Mouse (Mus musculus) lung, postnatal 0 days (tissue): ENCODE results near the gene Ap2a1. TPM values are rescaled to one million over a fixed set of nuclear protein-coding genes. Genes with fewer than 3 reads are reported as not detected.

Experiments
- ATAC-seq: fragments of 200-750 bp; cut with Nextera tagmentation; 2 replicates; pipeline ENCODE4 v1.8.0; 2017; ENCODE audit warnings: moderate library complexity
- DNase-seq: peaks from one replicate; pipeline ENCODE4 v3.0.0-alpha.2; 2016; ENCODE audit warnings: low spot score
- H3K27ac ChIP-seq: fragments of 300-500 bp; sonication (generic); 2 replicates; pipeline ENCODE4 v1.5.1; 2014; ENCODE audit warnings: antibody characterized with exemption, mild to moderate bottlenecking, low read length, mixed read lengths
- H3K27me3 ChIP-seq: fragments of 300-500 bp; sonication (generic); replicated peaks from 2 replicates; pipeline ENCODE4 v1.6.1; 2014; ENCODE audit warnings: low read length, mixed read lengths; ENCODE audit not compliant: insufficient read depth
- H3K36me3 ChIP-seq: fragments of 300-500 bp; sonication (generic); 2 replicates; pipeline ENCODE4 v1.6.1; 2014; ENCODE audit warnings: low read length, mixed read lengths; ENCODE audit not compliant: insufficient read depth
- H3K4me1 ChIP-seq: fragments of 300-500 bp; sonication (generic); 2 replicates; pipeline ENCODE4 v1.6.1; 2014; ENCODE audit warnings: antibody characterized with exemption, low read depth, low read length, mixed read lengths; ENCODE audit not compliant: insufficient read depth
- H3K4me2 ChIP-seq: fragments of 300-500 bp; sonication (generic); replicated peaks from 2 replicates; pipeline ENCODE4 v1.6.1; 2014; ENCODE audit warnings: low read depth, mild to moderate bottlenecking, low read length, moderate library complexity, mixed read lengths
- H3K4me3 ChIP-seq: fragments of 300-500 bp; sonication (generic); 2 replicates; pipeline ENCODE4 v1.5.1; 2014; ENCODE audit warnings: low read depth, low read length
- H3K9ac ChIP-seq: fragments of 300-500 bp; sonication (generic); replicated peaks from 2 replicates; pipeline ENCODE4 v1.6.1; 2014; ENCODE audit warnings: low read depth, mild to moderate bottlenecking
- H3K9me3 ChIP-seq: fragments of 300-500 bp; sonication (generic); 2 replicates; pipeline ENCODE4 v1.6.1; 2016; ENCODE audit warnings: low read length, mixed read lengths
- CTCF ChIP-seq: IDR thresholded peaks from 2 replicates; pipeline ENCODE4 v1.5.1; 2016; ENCODE audit warnings: antibody characterized with exemption, mild to moderate bottlenecking
- EP300 ChIP-seq: IDR thresholded peaks from 2 replicates; pipeline ENCODE4 v1.6.1; 2016; ENCODE audit warnings: antibody characterized with exemption, mild to moderate bottlenecking, control low read depth
- WGBS: fragments of 180-500 bp; shearing (Covaris S2); extraction: QIAGEN DNeasy Blood & Tissue Kit; methylation state at CpG from one replicate; pipeline ENCODE4 v1.1.7; 2014; 5-methylcytosine and 5-hydroxymethylcytosine counted together
- polyA plus RNA-seq: library from polyadenylated mRNA; unstranded; fragments of >200 nt; fragmentation: Nextera tagmentation; extraction: Ambion mirVana; gene quantifications from 2 replicates; pipeline ENCODE4 v1.2.1, GENCODE M21; 2015

Gene Ap2a1
- polyA plus RNA-seq, 1 experiment from 2014 or later: 36.1 TPM

GRCm38 (mm10) chr7:44856265-44856916 lies 72.9 kb downstream of the Ap2a1 start:
- 53% methylated on average over 9 of the region's 9 CpGs for WGBS
- no peak for TF ChIP-seq EP300
- peak overlapping the region; percentile 69 for H3K4me3 ChIP-seq
- no peak overlapping the region for H3K9ac ChIP-seq
- no peaks in the 10 kb centered on the region for H3K27me3 ChIP-seq
- H3K27ac ChIP-seq: peak overlapping the region; percentile 93
- peaks cover 18% of the 10 kb centered on the region for H3K4me1 ChIP-seq
- H3K4me2 ChIP-seq: peak overlapping the region; percentile 96
- DNase-seq (no peak), ATAC-seq (no peak)
- no peaks in the 10 kb centered on the region for H3K9me3 ChIP-seq
- H3K36me3 ChIP-seq: no peaks in the 10 kb centered on the region

GRCm38 (mm10) chr7:44855036-44855435 lies 74.3 kb downstream of the Ap2a1 start:
- Histone ChIP-seq H3K4me1 (peaks cover 22% of the 10 kb centered on the region), H3K4me2 (peak overlapping the region; percentile 96), H3K4me3 (peak overlapping the region; percentile 55), H3K27me3 (no peaks in the 10 kb centered on the region), H3K27ac (peak overlapping the region; percentile 98), H3K9me3 (no peaks in the 10 kb centered on the region), H3K36me3 (no peaks in the 10 kb centered on the region), H3K9ac (peak overlapping the region; percentile 70)
- 42% methylated on average over 10 of the region's 10 CpGs for WGBS
- ATAC-seq (no peak), DNase-seq (no peak)
- TF ChIP-seq CTCF (no peak), EP300 (no peak)

- TF ChIP-seq CTCF: no peak
- TF ChIP-seq EP300: no peak; the same call in 1 of the 2 replicates
- peak overlapping the region; percentile 70 for H3K9ac ChIP-seq
- peak overlapping the region; percentile 96 for H3K4me2 ChIP-seq
- H3K4me3 ChIP-seq: peak overlapping the region; percentile 55
- H3K9me3 ChIP-seq: no peaks in the 10 kb centered on the region
- ATAC-seq: peak; percentile 71
- no peaks in the 10 kb centered on the region for H3K36me3 ChIP-seq
- no peaks in the 10 kb centered on the region for H3K27me3 ChIP-seq
- peaks cover 22% of the 10 kb centered on the region for H3K4me1 ChIP-seq
- peak overlapping the region; percentile 98 for H3K27ac ChIP-seq
- DNase-seq: peak; percentile 94
- under 1% methylated on average over 45 of the region's 45 CpGs for WGBS
Observed at GRCm38 (mm10) chr7:44854356-44855031, 74.8 kb downstream of the Ap2a1 start.

GRCm38 (mm10) chr7:44853596-44854355 lies 75.5 kb downstream of the Ap2a1 start:
- H3K4me3 ChIP-seq: peak overlapping the region; percentile 55
- peak overlapping the region; percentile 96 for H3K4me2 ChIP-seq
- H3K27me3 ChIP-seq: no peaks in the 10 kb centered on the region
- no peaks in the 10 kb centered on the region for H3K9me3 ChIP-seq
- DNase-seq (peak; percentile 34), ATAC-seq (no peak)
- peaks cover 22% of the 10 kb centered on the region for H3K4me1 ChIP-seq
- peak overlapping the region; percentile 98 for H3K27ac ChIP-seq
- H3K9ac ChIP-seq: peak overlapping the region; percentile 70
- no peaks in the 10 kb centered on the region for H3K36me3 ChIP-seq
- TF ChIP-seq EP300 (no peak), CTCF (no peak)
- WGBS: 23% methylated on average over 26 of the region's 26 CpGs

- H3K9me3 ChIP-seq: no peaks in the 10 kb centered on the region
- ATAC-seq (no peak), DNase-seq (no peak)
- WGBS: 86% methylated on average over 2 of the region's 2 CpGs
- no peaks in the 10 kb centered on the region for H3K36me3 ChIP-seq
- no peaks in the 10 kb centered on the region for H3K27me3 ChIP-seq
- H3K27ac ChIP-seq: no peak overlapping the region
- no peak overlapping the region for H3K4me3 ChIP-seq
- H3K4me1 ChIP-seq: peaks cover 25% of the 10 kb centered on the region
- no peak for TF ChIP-seq EP300
- no peak for TF ChIP-seq CTCF
- no peak overlapping the region for H3K9ac ChIP-seq
- no peak overlapping the region for H3K4me2 ChIP-seq
Observed at GRCm38 (mm10) chr7:44853065-44853464, 76.2 kb downstream of the Ap2a1 start.
